Mouse (Mus musculus) cortical plate, adult 2 months (tissue): Measurements from ENCODE around the gene Ptma.

Source experiments
- CTCF ChIP-seq: fragments of 200-500 bp; IDR thresholded peaks from 2 replicates; pipeline ENCODE4 v1.5.1; 2011; ENCODE audit warnings: mild to moderate bottlenecking, control low read depth, low read length; ENCODE audit not compliant: insufficient read depth; ENCODE audit errors: extremely low read depth
- POLR2A ChIP-seq: fragments of 200-500 bp; IDR thresholded peaks from 2 replicates; pipeline ENCODE4 v1.6.1; 2011; ENCODE audit warnings: mild to moderate bottlenecking, low read length, control low read depth; ENCODE audit not compliant: insufficient read depth; ENCODE audit errors: extremely low read depth

GRCm38 (mm10) chr1:86524619-86525498 is 1.7 kb upstream of the Ptma start:
- TF ChIP-seq CTCF (peak; percentile 80), POLR2A (peak; percentile 57; the same call in 1 of the 2 replicates)
